Mouse (Mus musculus): ENCODE data around the gene Grem1. TPM values are rescaled to one million over a fixed set of nuclear protein-coding genes. Genes with fewer than 3 reads are reported as not detected.

Gene Grem1
- polyA plus RNA-seq, 1 experiment: 0.38 TPM

- no peak overlapping the region for H3K4me3 ChIP-seq (ENCODE audit: insufficient read depth, low read depth, low read length)
- no peak overlapping the region for H3K27ac ChIP-seq (ENCODE audit: insufficient read depth, low read depth, low read length)
- TF ChIP-seq POLR2A (IDR thresholded peaks at IDR 0.05; ENCODE audit: low read depth, low read length) (no peak), CTCF (conservative IDR thresholded peaks at IDR 0.05; ENCODE audit: insufficient read depth, insufficient read length, low read depth, low read length) (no peak)
- no peak for DNase-seq
- no peaks in the 10 kb centered on the region for H3K36me3 ChIP-seq (ENCODE audit: control insufficient read depth, insufficient read depth, low read length)
- 66% methylated on average over 4 of the region's 4 CpGs for WGBS
- no peaks in the 10 kb centered on the region for H3K27me3 ChIP-seq (replicated peaks; ENCODE audit: control insufficient read depth, insufficient read depth, low read length)
- H3K4me1 ChIP-seq (ENCODE audit: control insufficient read depth, insufficient read depth, low read length): no peaks in the 10 kb centered on the region
Observed at GRCm38 (mm10) chr2:113795186-113795585, 36.7 kb upstream of the Grem1 start.

GRCm38 (mm10) chr2:113793521-113793920 is 35.1 kb upstream of the Grem1 start:
- H3K36me3 ChIP-seq (ENCODE audit: control insufficient read depth, insufficient read depth, low read length): no peaks in the 10 kb centered on the region
- 79% methylated on average over 3 of the region's 3 CpGs for WGBS

GRCm38 (mm10) chr2:113788821-113789387 is 30.5 kb upstream of the Grem1 start:
- WGBS: 83% methylated on average over 4 of the region's 4 CpGs
- Histone ChIP-seq H3K4me1 (ENCODE audit: control insufficient read depth, insufficient read depth, low read length) (no peaks in the 10 kb centered on the region), H3K36me3 (ENCODE audit: control insufficient read depth, insufficient read depth, low read length) (no peaks in the 10 kb centered on the region), H3K27ac (ENCODE audit: insufficient read depth, low read depth, low read length) (no peak overlapping the region), H3K27me3 (replicated peaks; ENCODE audit: control insufficient read depth, insufficient read depth, low read length) (no peaks in the 10 kb centered on the region), H3K4me3 (ENCODE audit: insufficient read depth, low read depth, low read length) (no peak overlapping the region)
- no peak for DNase-seq
- TF ChIP-seq CTCF (conservative IDR thresholded peaks at IDR 0.05; ENCODE audit: insufficient read depth, insufficient read length, low read depth, low read length): no peak
- no peak for TF ChIP-seq POLR2A (IDR thresholded peaks at IDR 0.05; ENCODE audit: low read depth, low read length)

More at GRCm38 (mm10) chr2:113793521-113793920, 35.1 kb upstream of the Grem1 start:
- DNase-seq: no peak
- TF ChIP-seq POLR2A (IDR thresholded peaks at IDR 0.05; ENCODE audit: low read depth, low read length) (no peak), CTCF (conservative IDR thresholded peaks at IDR 0.05; ENCODE audit: insufficient read depth, insufficient read length, low read depth, low read length) (no peak)
- Histone ChIP-seq H3K27me3 (replicated peaks; ENCODE audit: control insufficient read depth, insufficient read depth, low read length) (no peaks in the 10 kb centered on the region), H3K27ac (ENCODE audit: insufficient read depth, low read depth, low read length) (no peak overlapping the region), H3K4me3 (ENCODE audit: insufficient read depth, low read depth, low read length) (no peak overlapping the region), H3K4me1 (ENCODE audit: control insufficient read depth, insufficient read depth, low read length) (no peaks in the 10 kb centered on the region)

- no peak overlapping the region for H3K27ac ChIP-seq (ENCODE audit: insufficient read depth, low read depth, low read length)
- no peaks in the 10 kb centered on the region for H3K27me3 ChIP-seq (replicated peaks; ENCODE audit: control insufficient read depth, insufficient read depth, low read length)
- H3K4me1 ChIP-seq (ENCODE audit: control insufficient read depth, insufficient read depth, low read length): no peaks in the 10 kb centered on the region
- WGBS: 83% methylated on average over 4 of the region's 4 CpGs
- H3K36me3 ChIP-seq (ENCODE audit: control insufficient read depth, insufficient read depth, low read length): no peaks in the 10 kb centered on the region
- DNase-seq: no peak
- no peak overlapping the region for H3K4me3 ChIP-seq (ENCODE audit: insufficient read depth, low read depth, low read length)
- no peak for TF ChIP-seq POLR2A (IDR thresholded peaks at IDR 0.05; ENCODE audit: low read depth, low read length)
- no peak for TF ChIP-seq CTCF (conservative IDR thresholded peaks at IDR 0.05; ENCODE audit: insufficient read depth, insufficient read length, low read depth, low read length)
Observed at GRCm38 (mm10) chr2:113787882-113788281, 29.4 kb upstream of the Grem1 start.

- no peak overlapping the region for H3K27ac ChIP-seq (ENCODE audit: insufficient read depth, low read depth, low read length)
- no peak overlapping the region for H3K4me3 ChIP-seq (ENCODE audit: insufficient read depth, low read depth, low read length)
- H3K27me3 ChIP-seq (replicated peaks; ENCODE audit: control insufficient read depth, insufficient read depth, low read length): no peaks in the 10 kb centered on the region
- H3K4me1 ChIP-seq (ENCODE audit: control insufficient read depth, insufficient read depth, low read length): no peaks in the 10 kb centered on the region
- no peaks in the 10 kb centered on the region for H3K36me3 ChIP-seq (ENCODE audit: control insufficient read depth, insufficient read depth, low read length)
- TF ChIP-seq CTCF (conservative IDR thresholded peaks at IDR 0.05; ENCODE audit: insufficient read depth, insufficient read length, low read depth, low read length) (no peak), POLR2A (IDR thresholded peaks at IDR 0.05; ENCODE audit: low read depth, low read length) (no peak)
- no peak for DNase-seq
- WGBS: 36% methylated on average over 3 of the region's 3 CpGs
Observed at GRCm38 (mm10) chr2:113784851-113785250, 26.4 kb upstream of the Grem1 start.

- Histone ChIP-seq H3K27me3 (replicated peaks; ENCODE audit: control insufficient read depth, insufficient read depth, low read length) (no peaks in the 10 kb centered on the region), H3K4me1 (ENCODE audit: control insufficient read depth, insufficient read depth, low read length) (no peaks in the 10 kb centered on the region), H3K36me3 (ENCODE audit: control insufficient read depth, insufficient read depth, low read length) (no peaks in the 10 kb centered on the region), H3K27ac (ENCODE audit: insufficient read depth, low read depth, low read length) (no peak overlapping the region), H3K4me3 (ENCODE audit: insufficient read depth, low read depth, low read length) (no peak overlapping the region)
- TF ChIP-seq CTCF (conservative IDR thresholded peaks at IDR 0.05; ENCODE audit: insufficient read depth, insufficient read length, low read depth, low read length): no peak
- no peak for TF ChIP-seq POLR2A (IDR thresholded peaks at IDR 0.05; ENCODE audit: low read depth, low read length)
- no peak for DNase-seq
- WGBS: 78% methylated on average over 4 of the region's 4 CpGs
Observed at GRCm38 (mm10) chr2:113781521-113781920, 23.1 kb upstream of the Grem1 start.

- Histone ChIP-seq H3K4me1 (ENCODE audit: control insufficient read depth, insufficient read depth, low read length) (no peaks in the 10 kb centered on the region), H3K27ac (ENCODE audit: insufficient read depth, low read depth, low read length) (no peak overlapping the region), H3K4me3 (ENCODE audit: insufficient read depth, low read depth, low read length) (no peak overlapping the region), H3K27me3 (replicated peaks; ENCODE audit: control insufficient read depth, insufficient read depth, low read length) (no peaks in the 10 kb centered on the region), H3K36me3 (ENCODE audit: control insufficient read depth, insufficient read depth, low read length) (no peaks in the 10 kb centered on the region)
- 78% methylated on average over 5 of the region's 5 CpGs for WGBS
- no peak for TF ChIP-seq POLR2A (IDR thresholded peaks at IDR 0.05; ENCODE audit: low read depth, low read length)
- TF ChIP-seq CTCF (conservative IDR thresholded peaks at IDR 0.05; ENCODE audit: insufficient read depth, insufficient read length, low read depth, low read length): no peak
- no peak for DNase-seq
Observed at GRCm38 (mm10) chr2:113781107-113781506, 22.7 kb upstream of the Grem1 start.

Data from kidney, adult 2 months (tissue).